Mouse (Mus musculus): ENCODE data around the gene Crybb1.
A peak's percentile ranks its signal among the peaks of the same experiment; 100 is the strongest.

The Crybb1 gene

DNA sequence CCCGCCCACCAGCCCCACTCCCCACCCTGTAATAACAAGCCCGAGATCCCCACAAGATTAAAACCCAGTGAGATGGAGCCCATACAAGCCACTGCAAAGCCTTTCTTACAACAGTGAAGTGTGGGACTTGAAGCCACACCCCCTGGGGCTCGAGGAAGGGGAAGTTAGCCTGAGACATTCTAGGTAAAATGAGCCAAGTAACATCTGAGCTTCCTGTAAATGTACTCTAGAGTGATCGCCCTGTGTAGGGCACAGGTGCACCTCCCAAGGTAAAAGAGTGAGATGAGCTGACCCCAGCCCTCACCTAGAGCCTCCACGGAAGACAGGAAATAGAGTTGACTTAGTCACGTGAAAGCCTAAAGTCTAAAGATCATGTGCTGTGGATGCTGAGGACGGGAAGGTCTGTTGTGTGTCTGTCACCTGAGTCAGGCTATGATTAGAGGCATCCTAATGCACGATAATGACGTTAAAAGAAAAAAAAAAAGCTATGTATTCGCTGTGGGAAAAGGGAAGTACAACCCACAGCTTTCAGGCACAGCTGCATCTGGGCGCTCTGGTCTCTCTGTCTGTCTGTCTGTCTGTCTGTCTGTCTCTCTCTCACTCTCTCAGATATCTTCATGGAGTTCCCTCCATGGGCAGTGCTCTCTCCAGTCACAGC, 31.5 kb downstream of the Crybb1 start:
- DNase-seq: no peak

GRCm38 (mm10) chr5:112287652-112288051, 32.0 kb downstream of the Crybb1 start:
- DNase-seq: no peak

DNA sequence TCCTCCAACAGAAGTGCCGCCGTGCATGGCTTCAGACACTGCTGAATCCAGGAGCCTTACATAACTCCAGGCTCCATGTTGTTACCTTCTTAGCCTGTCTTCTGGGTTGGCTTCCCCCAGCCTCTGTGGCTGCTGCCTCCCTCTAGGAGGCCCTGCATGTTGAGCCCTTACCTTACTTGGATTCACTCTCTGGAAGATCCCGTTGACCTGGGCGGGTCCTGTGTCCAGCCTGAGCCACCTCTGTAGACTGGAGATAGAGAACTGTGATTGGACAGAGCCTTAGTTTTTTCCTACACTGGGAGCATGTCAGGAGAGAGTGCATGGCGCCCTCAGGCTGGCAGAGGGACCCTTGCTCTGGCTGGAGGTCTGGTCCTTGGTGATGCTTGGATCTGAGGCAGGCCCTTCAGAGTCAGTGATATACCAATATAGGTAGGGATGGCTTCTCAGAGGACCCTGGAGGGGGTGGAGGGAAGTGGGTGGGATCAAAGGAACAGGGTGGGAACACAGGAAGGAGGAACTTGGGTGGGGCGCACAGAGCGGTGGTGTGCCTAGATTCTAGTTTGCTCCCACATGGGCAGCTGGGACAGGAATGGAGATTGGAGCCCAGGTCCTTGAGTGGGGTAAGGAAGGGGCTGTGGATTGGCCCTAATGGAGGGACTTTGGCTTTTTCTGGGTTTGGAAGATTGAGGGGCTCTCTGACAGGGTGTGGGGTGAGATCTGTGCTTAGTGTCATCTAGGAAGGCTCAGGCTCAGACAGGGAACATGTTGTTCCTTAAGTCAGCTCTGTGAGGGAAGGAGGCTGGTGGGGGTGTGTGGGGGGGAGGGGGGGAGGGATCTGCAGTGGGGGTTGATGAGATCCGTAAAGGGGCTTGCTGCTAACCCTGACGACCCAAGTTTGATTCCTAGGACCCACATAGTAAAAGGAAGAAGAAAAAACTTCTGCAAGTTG, 32.9 kb downstream of the Crybb1 start:
- peak; percentile 52 to 78 for DNase-seq

GRCm38 (mm10) chr5:112289236-112289635, 33.6 kb downstream of the Crybb1 start:
- DNase-seq: peak; percentile 72 to 79

- no peak for DNase-seq
These were observed 34.4 kb downstream of the Crybb1 start for GRCm38 (mm10) chr5:112289819-112290535.

GRCm38 (mm10) chr5:112290536-112290880, 34.9 kb downstream of the Crybb1 start:
- no peak for DNase-seq

- peak in 1 of 2 experiments; percentile 25 for DNase-seq
These were observed 36.3 kb downstream of the Crybb1 start for GRCm38 (mm10) chr5:112291866-112292265.

DNA sequence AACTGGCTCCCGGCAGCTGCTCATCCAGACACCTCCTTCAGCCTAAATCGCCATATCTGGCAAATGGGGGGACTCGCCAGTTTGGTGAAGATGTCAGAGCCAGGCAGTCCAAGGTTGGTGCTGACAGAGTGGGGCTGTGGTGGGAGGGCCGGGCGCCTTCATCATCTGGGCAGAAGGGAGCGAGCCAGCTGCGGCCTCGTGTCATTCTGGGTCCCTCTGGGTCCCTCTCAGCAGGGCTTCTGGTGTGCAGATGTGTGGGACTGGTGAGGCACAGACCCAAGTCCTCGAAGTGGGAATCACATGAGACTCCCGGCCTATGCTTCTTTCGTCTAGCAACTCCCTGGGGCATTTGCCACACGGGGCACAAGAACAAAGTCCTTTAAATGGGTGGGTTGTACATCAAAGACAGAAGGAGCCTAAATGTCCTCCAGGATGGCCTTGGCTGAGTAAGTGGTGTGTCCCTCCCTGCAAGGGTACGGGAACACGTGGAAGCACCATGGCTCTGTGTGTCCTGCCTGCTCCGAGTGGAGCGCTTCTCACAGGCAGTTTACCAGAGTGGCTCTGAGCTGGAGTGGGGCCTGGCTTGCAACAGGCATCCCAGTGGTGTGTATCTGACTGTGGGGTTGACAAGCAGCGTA, 36.8 kb downstream of the Crybb1 start:
- DNase-seq: no peak

- DNase-seq: no peak
These were observed 38.2 kb downstream of the Crybb1 start for GRCm38 (mm10) chr5:112293800-112294199.

DNA sequence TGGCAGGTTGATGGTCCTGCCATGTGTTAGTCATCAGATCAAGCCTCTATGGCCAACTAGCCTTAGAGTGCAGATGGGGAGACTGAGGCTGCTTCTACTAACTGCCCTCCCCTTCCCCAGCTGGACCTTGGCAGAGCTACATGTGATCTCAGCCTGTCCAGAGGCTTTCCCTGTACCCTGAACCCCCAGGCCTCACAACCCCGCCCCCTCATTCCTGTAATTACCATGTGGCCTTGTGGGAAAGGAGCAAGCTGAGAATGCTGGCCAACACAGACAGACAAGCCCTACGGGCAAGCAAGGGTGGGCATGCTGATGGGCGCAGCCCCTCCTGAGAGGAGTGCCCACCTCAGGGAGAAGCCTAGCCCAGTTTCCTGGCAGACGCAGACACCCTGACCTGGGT, 39.1 kb downstream of the Crybb1 start:
- peak in 1 of 2 experiments; percentile 24 for DNase-seq

- DNase-seq: no peak
These were observed 39.5 kb downstream of the Crybb1 start for GRCm38 (mm10) chr5:112295162-112295561.

DNA sequence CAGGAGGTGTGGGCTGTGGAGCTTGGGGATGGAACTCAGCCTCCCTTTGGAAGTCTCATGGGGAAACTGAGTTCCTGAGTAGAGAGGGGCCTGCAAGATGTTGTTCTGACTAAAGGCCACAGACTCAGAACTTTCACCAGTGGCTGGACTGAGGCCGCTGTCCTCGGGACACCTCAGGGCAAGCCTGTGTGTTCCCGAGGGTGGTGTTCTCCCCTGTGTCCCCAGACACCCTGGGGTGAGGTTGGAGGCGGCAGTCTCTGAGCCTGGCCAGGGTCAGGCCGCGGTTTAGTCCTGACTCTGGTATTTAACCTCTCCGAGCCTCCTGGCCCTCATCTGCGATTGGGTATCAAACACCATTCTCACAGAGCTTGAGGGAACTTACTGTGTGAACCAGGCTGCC, 39.9 kb downstream of the Crybb1 start:
- no peak for DNase-seq

GRCm38 (mm10) chr5:112296404-112297181, 41.0 kb downstream of the Crybb1 start:
- peak in 1 of 2 experiments; percentile 37 for DNase-seq

DNA sequence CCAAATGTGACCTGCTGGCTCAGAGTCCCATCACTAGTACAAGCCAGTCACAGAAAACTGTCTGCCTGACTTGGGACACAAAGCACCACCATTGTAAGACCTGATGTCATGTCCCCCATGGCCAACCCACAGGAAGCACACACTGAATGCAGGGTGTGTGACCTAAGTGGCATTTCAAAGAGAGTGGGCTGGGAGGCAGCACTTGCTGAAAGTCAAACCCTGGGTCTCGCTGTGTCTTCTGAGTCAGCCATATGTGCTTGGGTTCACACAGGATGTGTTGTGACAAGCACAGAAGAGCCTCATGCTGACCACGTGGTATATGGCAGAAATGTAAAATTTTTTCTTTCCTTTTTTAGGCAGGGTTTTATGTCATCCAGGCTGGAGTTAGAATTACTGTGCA, 41.6 kb downstream of the Crybb1 start:
- no peak for DNase-seq

DNA sequence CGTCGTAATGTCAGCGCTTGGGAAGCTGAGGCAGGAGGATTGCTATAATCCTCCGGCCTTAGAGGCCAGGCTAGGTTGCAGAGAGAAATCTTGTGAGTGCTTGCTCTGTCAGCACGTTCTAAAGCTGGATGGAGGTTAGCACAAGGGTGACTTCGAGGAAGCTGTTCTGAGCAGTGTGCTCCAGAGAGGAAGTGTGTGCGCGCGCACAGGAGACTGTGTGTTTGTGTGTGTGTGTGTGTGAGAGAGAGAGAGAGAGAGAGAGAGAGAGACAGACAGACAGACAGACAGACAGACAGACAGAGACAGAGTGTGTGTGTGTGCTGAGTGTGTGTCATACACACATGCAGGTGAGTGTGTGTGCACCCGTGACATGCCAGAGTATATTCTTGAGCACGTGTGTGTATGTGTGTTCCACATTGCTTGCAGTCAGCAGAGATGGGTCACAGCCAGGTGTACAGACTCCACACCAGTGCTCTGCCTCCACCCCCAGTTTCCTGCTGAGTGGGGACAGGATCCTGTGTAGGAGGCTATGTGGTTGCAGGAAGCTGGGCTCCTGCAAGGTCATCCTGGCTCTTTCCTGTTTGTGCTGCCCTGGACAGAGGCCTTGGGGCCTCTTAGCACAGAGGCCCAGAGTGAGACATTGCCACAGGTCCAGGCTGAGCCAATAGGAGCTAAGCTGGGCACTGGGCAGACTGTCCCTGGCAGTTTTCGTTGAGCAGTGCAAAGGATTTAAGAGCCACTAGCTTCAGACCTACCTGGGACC, 42.8 kb downstream of the Crybb1 start:
- peak; percentile 61 to 88 for DNase-seq

DNA sequence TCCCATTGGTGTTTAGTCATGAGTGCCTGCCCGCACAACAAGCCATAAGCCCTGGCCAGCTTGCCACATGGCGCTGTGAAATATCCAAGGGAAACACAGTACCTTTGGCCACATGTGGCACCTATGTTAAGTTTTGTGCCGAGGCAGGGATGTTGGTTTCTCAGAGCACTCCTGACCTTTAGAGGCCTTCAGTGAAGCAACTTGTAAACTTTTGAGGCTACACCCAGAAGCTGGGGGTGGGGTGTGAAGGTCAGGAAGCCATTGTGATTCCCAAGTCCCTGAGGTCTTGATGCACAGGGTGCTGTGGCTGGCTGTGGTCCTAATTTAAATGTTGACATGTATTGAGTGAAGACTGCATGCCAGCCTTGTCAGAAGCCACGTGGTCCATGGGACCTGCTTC, 43.8 kb downstream of the Crybb1 start:
- no peak for DNase-seq

DNA sequence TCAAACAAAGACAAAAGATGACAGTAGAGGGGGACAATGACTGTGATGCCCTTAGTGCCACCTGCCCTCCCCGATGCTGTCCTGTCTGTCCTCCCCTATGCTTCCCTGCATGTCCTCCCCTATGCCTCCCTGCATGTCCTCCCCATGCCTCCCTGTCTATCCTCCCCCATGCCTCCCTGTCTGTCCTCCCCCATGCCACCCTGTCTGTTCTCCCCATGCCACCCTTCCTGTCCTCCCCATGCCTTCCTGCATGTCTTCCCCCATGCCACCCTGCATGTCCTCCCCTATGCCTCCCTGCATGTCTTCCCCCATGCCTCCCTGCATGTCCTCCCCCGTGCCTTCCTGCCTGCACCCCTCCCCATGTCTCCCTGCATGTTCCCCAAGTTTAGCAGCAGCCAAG, 44.5 kb downstream of the Crybb1 start:
- DNase-seq: no peak

GRCm38 (mm10) chr5:112300721-112301308, 45.2 kb downstream of the Crybb1 start:
- no peak for DNase-seq

GRCm38 (mm10) chr5:112301694-112302093, 46.1 kb downstream of the Crybb1 start:
- DNase-seq: no peak

DNA sequence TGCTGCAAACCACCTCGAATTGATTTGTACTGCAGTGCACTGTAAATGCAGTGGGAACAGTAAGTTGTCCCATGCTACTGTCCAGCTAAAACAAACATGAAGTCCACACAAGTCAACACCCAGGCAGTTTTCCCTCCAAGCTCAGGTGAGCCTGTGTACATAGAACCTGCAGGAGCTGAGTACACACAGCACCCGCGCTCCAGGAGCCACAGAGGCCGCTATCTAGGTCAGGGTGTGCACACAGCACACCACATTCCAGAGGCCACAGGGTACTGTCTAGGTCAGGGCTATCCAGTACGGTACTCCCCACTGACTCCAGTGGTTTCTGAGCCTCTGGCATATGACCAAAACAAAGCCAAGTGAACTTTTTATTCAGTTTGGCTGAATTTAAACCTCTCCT, 46.7 kb downstream of the Crybb1 start:
- no peak for DNase-seq

DNA sequence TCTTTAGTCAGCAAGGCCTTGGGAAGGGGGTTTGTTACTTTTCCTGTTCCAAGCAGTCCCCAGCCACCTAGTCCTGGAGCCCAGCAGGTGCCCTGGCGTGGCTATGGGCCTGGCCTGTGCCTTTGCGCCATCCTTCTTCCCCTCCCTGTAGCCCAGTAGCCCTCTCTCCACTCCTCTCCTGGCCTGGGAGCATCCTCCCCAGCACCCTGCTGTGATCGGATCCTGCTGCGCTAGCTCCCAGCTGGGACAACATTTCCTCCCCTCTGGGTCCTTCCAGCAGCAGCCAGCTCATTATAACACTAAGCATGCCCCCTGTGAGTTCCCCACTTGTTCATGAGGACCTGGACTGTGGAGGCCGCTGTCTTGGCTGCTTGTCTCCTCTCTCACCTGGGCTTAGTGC, 50.2 kb downstream of the Crybb1 start:
- DNase-seq: no peak
